Mouse (Mus musculus) inflammation-experienced regulatory T-cells, adult 6 months (primary cell): Measurements from ENCODE around the gene Atxn3. TPM values are rescaled to one million over a fixed set of nuclear protein-coding genes. Genes with fewer than 3 reads are reported as not detected.
"Not testable (repeated sequence)": the region's sequence is repeated elsewhere in the genome, so short reads cannot be mapped to it uniquely, and the experiment has no call there.

Source experiments
- ATAC-seq: one replicate; pipeline ENCODE4 v1.8.0; 2017
- polyA plus RNA-seq, 3 experiments: library from polyadenylated mRNA; unstranded; fragments of 100-300 nt; shearing (Covaris generic); gene quantifications; one replicate each; pipeline ENCODE4 v1.2.1; 2017

The Atxn3 gene
- polyA plus RNA-seq, result 10 to 100 TPM; 20.7 to 24.7 (median 21.0) TPM

- peak; percentile 97 for ATAC-seq
Measured at GRCm38 (mm10) chr12:101957942-101958544, at the start of gene Atxn3. Atxn3 (minus strand) TSS chr12:101958246.

DNA sequence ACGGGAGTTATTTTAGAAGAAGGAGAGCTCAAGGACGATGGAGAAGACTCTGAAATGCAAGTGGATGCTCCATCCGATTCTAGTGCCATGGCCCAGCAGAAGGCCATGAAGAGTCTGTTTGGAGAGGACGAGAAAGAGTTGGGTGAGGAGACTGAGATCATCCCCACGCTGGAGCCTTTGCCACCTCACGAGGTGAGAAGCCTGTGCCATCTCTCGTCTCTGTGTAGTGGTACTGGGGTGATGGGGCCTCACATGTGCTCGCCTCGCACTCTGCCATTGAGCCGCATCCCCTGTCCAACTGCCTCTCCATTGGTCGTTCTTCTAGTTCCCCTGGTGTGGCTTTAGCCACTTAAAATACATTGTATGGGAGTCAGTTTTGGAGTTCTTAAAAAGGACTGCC lies 42.7 kb upstream of the Atxn3 start:
- no peak for ATAC-seq

DNA sequence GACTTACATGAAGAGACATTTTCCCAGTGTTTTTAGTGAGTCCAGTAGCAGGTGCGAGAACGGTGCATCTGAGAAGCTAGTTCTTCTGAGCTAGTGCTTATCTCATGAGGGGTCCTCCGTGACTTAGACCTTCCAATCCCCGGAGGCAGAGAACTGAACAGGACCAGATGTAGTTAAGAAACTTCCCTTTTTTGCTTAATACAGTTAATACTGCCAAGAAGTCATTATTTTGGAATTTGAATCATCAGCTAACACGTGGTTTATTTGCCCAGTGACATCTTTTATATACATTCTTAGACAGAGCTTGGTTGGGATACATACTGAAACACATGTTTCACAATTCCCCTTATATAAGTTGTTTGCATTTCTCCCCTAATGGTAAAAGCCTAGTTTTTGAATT lies 40.9 kb upstream of the Atxn3 start:
- no peak for ATAC-seq

GRCm38 (mm10) chr12:101994576-101995467 lies 36.8 kb upstream of the Atxn3 start:
- no peak for ATAC-seq

DNA sequence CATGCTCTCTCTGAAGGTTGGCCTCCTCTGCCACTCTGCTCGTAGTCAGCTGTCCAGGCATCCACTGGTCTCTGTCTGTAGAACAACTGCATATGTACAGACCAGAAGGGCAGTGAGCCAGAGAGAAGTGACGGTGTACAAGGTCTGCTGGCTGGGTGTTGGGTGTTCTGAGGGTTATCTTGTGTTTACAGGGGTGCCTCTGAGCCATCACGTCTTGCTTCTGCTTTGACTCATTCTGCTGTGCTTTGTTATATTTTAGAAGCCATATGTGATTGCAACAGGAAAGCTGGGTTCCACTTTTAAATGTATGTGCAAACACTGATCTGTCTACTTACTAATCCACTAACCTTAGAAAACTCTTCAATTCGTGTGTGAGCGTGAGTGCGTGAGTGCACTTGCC lies 29.6 kb upstream of the Atxn3 start:
- no peak for ATAC-seq

DNA sequence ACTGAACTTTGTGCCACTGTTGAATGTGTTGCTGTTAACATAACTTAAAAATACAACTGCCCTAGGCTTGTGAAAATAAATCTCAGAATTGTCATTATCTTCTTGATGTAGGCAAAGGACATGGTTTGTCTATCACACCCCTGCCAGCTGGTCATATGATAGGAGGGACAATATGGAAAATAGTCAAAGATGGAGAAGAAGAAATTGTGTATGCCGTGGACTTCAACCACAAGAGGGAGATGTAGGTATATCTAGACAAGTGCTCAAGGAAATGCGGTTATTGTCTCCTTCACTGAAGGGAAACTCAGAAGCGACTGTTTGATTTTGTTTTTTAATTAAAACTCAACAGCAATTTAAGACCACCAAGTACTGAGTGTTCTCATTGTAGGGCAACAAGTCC lies 27.1 kb upstream of the Atxn3 start:
- peak; percentile 38 for ATAC-seq

- no peak for ATAC-seq
Measured at GRCm38 (mm10) chr12:101982977-101983376, 24.9 kb upstream of the Atxn3 start.

DNA sequence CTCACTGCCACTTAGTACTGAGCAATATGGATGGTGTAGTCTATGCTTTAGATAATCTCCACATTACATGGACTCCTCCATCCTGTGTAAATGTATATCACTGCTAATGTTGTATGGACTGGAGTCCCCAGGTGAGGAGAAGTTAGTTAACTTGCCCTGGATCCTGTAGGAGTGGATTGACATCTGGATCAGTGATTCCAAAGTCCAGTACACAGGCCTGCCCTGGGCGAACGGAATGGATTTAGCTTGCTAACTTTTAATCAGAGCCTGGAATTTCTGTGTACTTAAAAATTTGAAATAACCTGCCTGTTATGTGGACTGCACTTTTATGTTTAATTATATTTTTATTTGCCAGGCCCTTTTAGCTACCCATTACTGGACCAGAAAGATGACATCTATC lies 23.5 kb upstream of the Atxn3 start:
- no peak for ATAC-seq

DNA sequence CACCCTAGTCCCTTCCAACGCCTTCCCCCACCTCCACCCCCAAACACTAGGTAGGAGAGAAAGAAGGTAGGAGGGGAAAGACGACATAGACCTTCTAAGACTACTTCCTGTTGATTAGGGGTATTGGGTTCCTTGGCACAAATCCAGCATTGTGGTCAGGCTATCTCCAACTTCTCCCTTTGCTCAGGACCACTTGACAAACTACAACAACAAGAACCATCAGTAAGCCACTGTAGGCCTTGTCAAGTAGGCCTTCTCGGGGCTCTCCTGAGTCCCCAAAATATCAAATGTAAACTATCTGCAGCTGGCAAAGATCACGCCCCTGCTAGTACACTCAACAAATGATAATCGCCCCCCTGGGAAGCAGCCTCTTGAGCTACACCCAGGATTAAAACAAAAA lies 22.2 kb upstream of the Atxn3 start:
- ATAC-seq, result no peak

DNA sequence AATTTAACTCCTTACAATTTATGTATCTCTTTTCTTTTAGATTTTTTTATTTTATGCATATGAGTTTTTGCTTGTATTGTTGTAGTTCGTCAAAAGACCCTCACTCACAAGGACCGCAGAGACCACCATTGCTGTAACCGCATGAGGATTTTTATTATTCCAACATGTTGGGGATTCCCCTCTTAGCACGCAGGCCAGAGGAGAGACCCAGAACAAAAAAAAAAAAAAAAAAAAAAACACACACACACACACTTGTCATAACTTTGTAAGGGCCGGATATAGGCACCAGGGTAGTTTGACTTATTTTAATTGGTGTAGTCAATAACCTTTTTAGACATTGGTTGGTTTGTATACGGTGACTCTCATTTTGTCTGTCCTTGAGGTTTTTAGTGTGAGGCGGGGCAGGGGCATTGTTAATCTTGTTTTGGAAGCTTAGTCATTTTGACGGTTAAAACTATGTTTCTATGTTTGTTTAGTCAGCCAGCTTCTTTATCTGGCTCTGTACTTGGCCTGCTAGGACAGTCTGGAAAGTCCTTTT lies 21.2 kb upstream of the Atxn3 start:
- ATAC-seq, result no peak

- no peak for ATAC-seq
Measured at GRCm38 (mm10) chr12:101978588-101978987, 20.5 kb upstream of the Atxn3 start.

GRCm38 (mm10) chr12:101978162-101978561 lies 20.1 kb upstream of the Atxn3 start:
- no peak for ATAC-seq

DNA sequence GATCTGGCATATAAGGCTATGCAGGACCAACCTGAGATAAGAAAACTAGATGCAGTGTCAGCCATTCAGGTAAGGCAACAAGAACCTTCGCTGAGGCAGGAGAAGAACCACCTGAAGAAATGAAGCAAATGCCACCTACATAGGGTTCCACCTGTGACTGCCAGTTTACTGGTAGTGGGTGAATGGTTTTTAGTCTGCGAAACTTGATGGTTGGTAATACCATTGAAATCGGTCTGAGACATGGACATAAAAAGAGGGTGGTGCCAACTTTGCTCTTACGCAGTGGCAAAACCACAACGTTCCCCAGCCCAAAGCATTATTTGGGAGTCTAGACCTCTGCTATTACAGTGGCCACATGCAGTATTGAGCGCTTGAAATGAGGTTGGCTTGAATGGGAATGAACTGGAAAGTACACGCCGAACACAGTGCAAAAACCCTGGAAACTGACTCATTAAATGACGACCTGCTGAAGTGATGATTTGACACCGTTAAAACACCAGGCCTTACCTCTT lies 19.4 kb upstream of the Atxn3 start:
- no peak for ATAC-seq

GRCm38 (mm10) chr12:101976651-101977403 lies 18.8 kb upstream of the Atxn3 start:
- ATAC-seq, result no peak

DNA sequence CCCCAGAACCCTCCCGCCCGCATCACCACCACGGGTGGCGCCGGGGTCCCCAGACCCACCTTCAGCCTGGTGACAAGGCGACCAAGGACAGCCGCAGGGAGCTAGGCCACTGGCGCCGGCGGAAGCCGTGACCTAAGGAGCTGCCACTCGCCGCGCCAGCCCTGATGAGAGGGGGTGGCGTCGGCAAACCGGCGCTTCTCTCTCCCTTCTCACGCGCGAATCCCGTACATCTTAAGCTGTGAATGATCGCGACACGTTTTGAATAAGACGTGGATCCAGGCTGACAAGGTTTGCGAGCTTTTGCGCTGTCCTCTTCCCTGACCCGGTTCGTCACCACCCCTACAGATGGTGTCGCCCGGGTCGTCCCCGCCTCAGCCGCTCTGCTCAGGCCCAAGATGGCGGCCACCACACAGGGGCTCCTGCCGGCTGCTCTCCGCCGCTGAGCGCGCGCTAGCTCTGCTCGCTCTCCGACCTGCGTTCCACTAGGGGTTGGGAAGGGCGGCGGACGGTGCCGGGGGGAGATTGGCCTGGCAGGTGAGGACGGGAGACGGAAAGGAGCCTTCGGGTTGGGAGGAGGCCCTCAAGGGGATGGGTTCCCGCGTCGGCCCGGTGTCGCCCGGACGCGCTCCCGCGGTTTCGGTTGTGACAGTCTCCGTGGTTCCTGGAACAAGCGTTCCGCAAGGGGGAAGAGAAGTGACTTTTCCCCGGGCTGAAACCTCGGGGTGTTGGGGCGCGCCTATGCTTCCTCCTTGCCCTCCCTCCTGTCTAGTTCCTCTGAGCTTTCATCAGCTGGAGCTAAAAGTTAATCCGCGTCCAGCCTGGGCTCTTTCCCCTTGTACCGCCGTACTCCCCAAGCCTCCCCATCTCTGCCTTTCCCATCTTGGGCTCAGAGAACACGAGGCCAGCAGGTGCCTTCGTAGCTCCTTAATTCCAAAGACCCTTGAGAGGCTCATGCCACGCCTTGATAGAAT lies 17.8 kb upstream of the Atxn3 start, which contains the start of gene Cpsf2:
Cpsf2 (plus strand) TSS at position 388 of the 971 bp plus-strand sequence.
- ATAC-seq, result peak; percentile 83

GRCm38 (mm10) chr12:101975167-101975600 lies 17.1 kb upstream of the Atxn3 start:
- peak; percentile 7 for ATAC-seq

DNA sequence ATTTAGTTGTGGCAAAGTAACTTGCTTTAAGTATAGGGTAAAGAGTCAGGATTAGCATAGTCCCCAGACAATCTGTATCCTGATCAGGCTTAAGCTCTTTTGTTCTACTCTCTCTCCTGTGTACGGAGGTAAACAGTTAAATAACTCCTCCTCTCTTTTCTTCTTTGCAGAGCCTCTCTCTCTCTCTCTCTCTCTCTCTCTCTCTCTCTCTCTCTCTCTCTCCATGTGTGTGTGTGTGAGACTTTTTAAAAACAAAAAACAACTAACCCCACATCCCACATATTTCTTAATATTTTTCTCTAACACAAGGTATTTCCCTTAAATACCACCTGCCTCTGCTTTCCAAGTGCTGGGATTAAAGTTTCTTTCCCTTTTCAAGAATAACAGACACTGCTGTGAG lies 16.5 kb upstream of the Atxn3 start:
- ATAC-seq, result no peak

GRCm38 (mm10) chr12:101972230-101972629 lies 14.2 kb upstream of the Atxn3 start:
- ATAC-seq, result no peak

DNA sequence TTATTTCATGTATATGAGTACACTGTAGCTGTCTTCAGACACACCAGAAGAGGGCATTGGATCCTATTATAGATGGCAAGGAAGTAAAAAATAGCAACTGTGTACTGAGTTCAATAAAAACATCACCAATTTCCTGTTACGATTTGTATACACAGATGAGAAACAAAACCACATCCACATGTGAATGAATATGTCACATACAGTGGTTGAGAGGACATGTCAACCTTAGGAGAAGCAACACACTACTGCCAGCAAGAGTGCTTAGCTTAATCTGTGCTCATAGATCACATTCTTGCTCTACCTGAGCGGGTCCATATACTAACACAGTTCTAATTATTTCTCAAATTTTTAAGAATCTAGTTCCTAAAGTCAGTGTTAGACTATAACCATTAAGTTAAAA lies 13.3 kb upstream of the Atxn3 start:
- peak; percentile 31 for ATAC-seq

DNA sequence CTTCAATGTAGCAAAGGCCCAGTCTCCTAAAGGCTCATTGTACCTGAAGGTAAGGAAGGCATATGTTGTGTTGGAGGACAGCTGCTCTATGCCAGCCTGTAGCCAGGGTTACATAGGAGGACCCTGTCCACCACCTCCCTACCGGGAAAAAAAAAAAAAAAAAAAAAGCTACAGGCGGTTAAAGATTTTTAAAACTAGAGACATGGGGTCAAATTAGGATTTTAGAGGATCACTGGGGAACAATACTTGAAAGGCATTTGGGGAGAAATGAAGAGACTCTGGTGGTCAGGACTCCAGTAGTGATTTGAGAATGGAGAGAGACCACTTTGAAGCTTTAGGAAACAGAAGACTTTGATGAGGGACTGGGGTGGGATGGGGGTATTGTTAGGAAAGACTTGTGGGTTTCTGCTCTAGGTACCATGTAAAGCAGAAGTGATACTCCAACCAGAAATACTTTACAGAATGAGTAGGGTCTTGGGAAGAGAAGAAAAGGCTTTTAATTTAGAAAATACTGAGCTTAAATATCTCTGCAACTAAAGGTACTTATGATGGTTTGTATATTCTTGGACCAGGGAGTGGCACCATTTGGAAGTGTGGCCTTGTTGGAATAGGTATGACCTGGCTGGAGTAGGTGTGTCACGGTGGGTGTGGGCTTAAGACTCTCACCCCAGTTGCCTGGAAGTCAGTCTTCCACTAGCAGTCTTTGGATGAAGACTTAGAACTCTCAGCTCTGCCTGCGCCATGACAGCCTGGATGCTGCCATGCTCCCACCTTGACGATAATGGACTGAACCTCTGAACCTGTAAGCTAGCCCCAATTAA lies 1.1 kb upstream of the Atxn3 start:
- ATAC-seq, result not testable (repeated sequence)

GRCm38 (mm10) chr12:101958556-101958955 lies 510 bp upstream of the Atxn3 start:
- no peak for ATAC-seq
